In the genomic region with DNA sequence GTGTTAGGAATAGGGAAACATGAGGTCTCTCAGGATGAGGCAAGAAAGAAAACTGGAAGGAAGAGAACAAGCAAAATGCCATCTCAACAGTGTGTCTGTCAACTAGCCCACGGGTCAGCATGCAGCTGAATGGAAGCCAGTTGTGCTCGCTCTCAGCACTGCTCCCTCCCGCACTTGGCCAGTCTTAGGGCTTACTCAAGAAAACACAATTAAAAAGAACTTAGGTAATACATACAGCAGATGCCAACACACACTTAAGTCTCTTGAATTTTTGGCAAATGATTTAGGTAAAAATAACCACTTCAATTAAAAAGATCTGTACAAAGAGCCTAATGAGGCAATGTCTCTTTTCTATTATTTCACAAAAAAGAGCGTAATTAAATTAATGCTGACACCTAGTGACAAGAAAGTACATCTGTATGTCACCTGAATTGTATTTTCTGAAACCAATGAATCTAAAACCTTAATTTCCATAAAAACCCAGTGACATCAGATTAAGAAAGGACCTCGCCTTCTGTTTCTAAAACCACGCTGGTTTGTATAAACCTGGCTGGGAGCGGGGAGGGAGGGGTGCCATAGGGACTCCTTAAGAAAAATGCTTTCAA, we compare ENCODE assay signal across 10 mouse cellular contexts. TPM values are rescaled to one million over a fixed set of nuclear protein-coding genes. Genes with fewer than 3 reads are reported as not detected.
DNase-seq lines count a peak whose midpoint lies in the region; ATAC-seq and TF ChIP-seq lines count a peak whose summit lies in the region.
"Had no signal": no experiment of that assay in that cellular context is flagged by ENCODE, and none has a peak within 500 bp of the region (broad histone marks: within the 10 kb centered on the region; RNA-seq: fewer than 3 reads in every experiment).

No protein-coding gene starts in this region.

- no peak overlapping the region for H3K4me2 ChIP-seq in CH12.LX (ENCODE audit: insufficient read depth, low read depth, poor library complexity, severe bottlenecking)
- H3K4me2 ChIP-seq in liver, embryonic 16.5 days (ENCODE audit: low read depth, low read length), result peak overlapping the region; percentile 85; the same call in 1 of the 2 replicates
- no peak overlapping the region for H3K4me2 ChIP-seq in kidney, embryonic 14.5 days (replicated peaks; ENCODE audit: low read depth, low read length)

- peaks cover 44% of the 10 kb centered on the region for H3K79me2 ChIP-seq in CH12.LX (replicated peaks; ENCODE audit: control insufficient read depth, extremely low read depth, insufficient read depth, poor library complexity, severe bottlenecking)

- WGBS in liver, embryonic 16.5 days (ENCODE audit: insufficient replicate concordance), result 68% methylated on average over 7 of the region's 7 CpGs
- WGBS in kidney, embryonic 14.5 days, result 85% methylated on average over 7 of the region's 7 CpGs
- 73% methylated on average over 7 of the region's 7 CpGs for WGBS in kidney, adult 2 months

- peak in 1 of 2 experiments; percentile 43; a peak in 2 of 4 replicates for TF ChIP-seq CTCF in CH12.LX (conservative IDR thresholded peaks at IDR 0.05 in 1 of 2, IDR thresholded peaks at IDR 0.05 in 1 of 2; ENCODE audit: low read depth in 2 of 2, low read length in 2 of 2)
- TF ChIP-seq CTCF in embryonic fibroblast, embryonic 13.5 days (IDR thresholded peaks at IDR 0.05; ENCODE audit: borderline replicate concordance, insufficient read depth, low read length), result no peak
- no peak for TF ChIP-seq CTCF in kidney, adult 2 months (conservative IDR thresholded peaks at IDR 0.05; ENCODE audit: insufficient read depth, insufficient read length, low read depth, low read length)

- H3K9ac ChIP-seq in CH12.LX (ENCODE audit: insufficient read depth, low read depth), result no peak overlapping the region
- H3K9ac ChIP-seq in liver, embryonic 16.5 days (ENCODE audit: low read depth, low read length), result no peak overlapping the region
- no peak overlapping the region for H3K9ac ChIP-seq in kidney, embryonic 14.5 days (ENCODE audit: low read depth, low read length)
- H3K9ac ChIP-seq: embryonic facial prominence, embryonic 15.5 days had no signal

- no peaks in the 10 kb centered on the region for H3K9me3 ChIP-seq in CH12.LX (replicated peaks; ENCODE audit: low read length)
- H3K9me3 ChIP-seq in liver, embryonic 16.5 days (replicated peaks; ENCODE audit: control insufficient read depth, low read length), result no peaks in the 10 kb centered on the region
- no peaks in the 10 kb centered on the region for H3K9me3 ChIP-seq in kidney, embryonic 14.5 days (ENCODE audit: control insufficient read depth, low read length)
- H3K9me3 ChIP-seq: embryonic facial prominence, embryonic 15.5 days had no signal

- TF ChIP-seq POLR2A in CH12.LX (IDR thresholded peaks at IDR 0.05; ENCODE audit: low read depth, low read length), result no peak
- TF ChIP-seq POLR2A in embryonic fibroblast, embryonic 13.5 days (IDR thresholded peaks at IDR 0.05; ENCODE audit: low read depth, low read length), result no peak
- no peak for TF ChIP-seq POLR2A in kidney, adult 2 months (IDR thresholded peaks at IDR 0.05; ENCODE audit: low read depth, low read length)

- H3K27ac ChIP-seq in CH12.LX (ENCODE audit: insufficient read depth, low read depth), result no peak overlapping the region
- H3K27ac ChIP-seq in embryonic fibroblast, embryonic 13.5 days (ENCODE audit: insufficient read depth, low read length), result no peak overlapping the region
- H3K27ac ChIP-seq in liver, embryonic 16.5 days (ENCODE audit: low read length), result no peak overlapping the region
- no peak overlapping the region for H3K27ac ChIP-seq in kidney, embryonic 14.5 days (ENCODE audit: low read depth, low read length)
- no peak overlapping the region for H3K27ac ChIP-seq in kidney, adult 2 months (ENCODE audit: insufficient read depth, low read depth, low read length)
- H3K27ac ChIP-seq: embryonic facial prominence, embryonic 15.5 days had no signal

- H3K4me1 ChIP-seq in CH12.LX (ENCODE audit: control insufficient read depth in 1 of 2, insufficient read depth in 2 of 2), result peaks cover 3 to 27% of the 10 kb centered on the region in 2 experiments; a peak in 3 of 4 replicates
- peaks cover 5% of the 10 kb centered on the region for H3K4me1 ChIP-seq in embryonic fibroblast, embryonic 13.5 days (ENCODE audit: control insufficient read depth, insufficient read depth, low read length)
- peaks cover 12% of the 10 kb centered on the region for H3K4me1 ChIP-seq in liver, embryonic 16.5 days (ENCODE audit: control insufficient read depth, low read depth, low read length)
- H3K4me1 ChIP-seq in kidney, embryonic 14.5 days (ENCODE audit: control insufficient read depth, insufficient read depth, low read length), result peaks cover 19% of the 10 kb centered on the region
- peaks cover 8% of the 10 kb centered on the region; the same call in 1 of the 2 replicates for H3K4me1 ChIP-seq in kidney, adult 2 months (ENCODE audit: control insufficient read depth, insufficient read depth, low read length)

- H3K27me3 ChIP-seq in CH12.LX (replicated peaks), result no peaks in the 10 kb centered on the region
- no peaks in the 10 kb centered on the region for H3K27me3 ChIP-seq in liver, embryonic 16.5 days (ENCODE audit: control insufficient read depth, insufficient read depth, low read depth, low read length)
- H3K27me3 ChIP-seq in kidney, embryonic 14.5 days (ENCODE audit: control insufficient read depth, insufficient read depth, low read length), result no peaks in the 10 kb centered on the region
- no peaks in the 10 kb centered on the region for H3K27me3 ChIP-seq in kidney, adult 2 months (replicated peaks; ENCODE audit: control insufficient read depth, insufficient read depth, low read length)
- H3K27me3 ChIP-seq: embryonic facial prominence, embryonic 15.5 days had no signal

- no peak overlapping the region for H3K4me3 ChIP-seq in CH12.LX (replicated peaks in 1 of 3; ENCODE audit: low read depth in 2 of 3, low read length in 2 of 3, poor library complexity in 1 of 3)
- H3K4me3 ChIP-seq in embryonic fibroblast, embryonic 13.5 days (ENCODE audit: insufficient read depth, low read length), result 0 out of 2 replicates have a peak overlapping the region, but pooled peaks have one; percentile 2
- H3K4me3 ChIP-seq in liver, embryonic 16.5 days (ENCODE audit: low read depth, low read length), result no peak overlapping the region
- no peak overlapping the region for H3K4me3 ChIP-seq in kidney, embryonic 14.5 days (ENCODE audit: low read length)
- H3K4me3 ChIP-seq in kidney, adult 2 months (ENCODE audit: insufficient read depth, low read depth, low read length), result no peak overlapping the region

- TF ChIP-seq RAD21 in CH12.LX (IDR thresholded peaks at IDR 0.05; ENCODE audit: low read depth, low read length), result peak; percentile 36

- peaks cover 0 to 19% of the 10 kb centered on the region in 2 experiments for H3K36me3 ChIP-seq in CH12.LX (replicated peaks in 1 of 2; ENCODE audit: control insufficient read depth in 1 of 2, insufficient read depth in 1 of 2, low read length in 1 of 2)
- no peaks in the 10 kb centered on the region for H3K36me3 ChIP-seq in liver, embryonic 16.5 days (ENCODE audit: control insufficient read depth, insufficient read depth)
- no peaks in the 10 kb centered on the region for H3K36me3 ChIP-seq in kidney, embryonic 14.5 days (ENCODE audit: control insufficient read depth, insufficient read depth, low read length)
- H3K36me3 ChIP-seq in kidney, adult 2 months (ENCODE audit: control insufficient read depth, insufficient read depth, low read length), result no peaks in the 10 kb centered on the region
- H3K36me3 ChIP-seq: embryonic facial prominence, embryonic 15.5 days had no signal

- no peak for ATAC-seq in liver, embryonic 16.5 days (ENCODE audit: low read depth)
- no peak for ATAC-seq in kidney, embryonic 14.5 days (ENCODE audit: low FRiP score, low TSS enrichment)

- TF ChIP-seq EP300 in CH12.LX (IDR thresholded peaks at IDR 0.05; ENCODE audit: low read length), result no peak

- dilution Hi-C loops in CH12.LX (cut with MboI; ENCODE audit: extremely low pct_ligation_motif_present, extremely low pct_unique_long_range_greater_than_20kb, low sequenced_read_pairs), result no loop called here

- in situ Hi-C loops in CH12.LX (cut with MboI; ENCODE audit: low pct_ligation_motif_present, low pct_unique_long_range_greater_than_20kb, low sequenced_read_pairs), result loop anchor here (25.0 kb wide), 1 partner anchor 202 kb away; no protein-coding TSS in a partner anchor

- DNase-seq in adrenal gland, postnatal 10 days, result peak; percentile 21
- DNase-seq in adrenal gland, adult 2 months, result no peak
- no peak for DNase-seq in CH12.LX (ENCODE audit: extremely low read depth)
- DNase-seq in adrenal gland, adult 18-20 months (ENCODE audit: low spot score in 2 of 2), result no peak
- DNase-seq in kidney, adult 2 months, result no peak
- DNase-seq: thymus, postnatal 14 days had no signal

TF ChIP-seq in CH12.LX, 34 proteins besides CTCF, POLR2A, EP300 and RAD21:
- TF ChIP-seq SMC3 (IDR thresholded peaks at IDR 0.05; ENCODE audit: low read depth, low read length), result peak; percentile 19; the same call in 1 of the 2 replicates
- no peak for TF ChIP-seq POLR2AphosphoS2 (IDR thresholded peaks at IDR 0.05; ENCODE audit: low read depth, low read length)
TF ChIP-seq in CH12.LX: peak in this region for 1.

RNA-seq across cellular contexts. Expression of gene Fbxo28, which starts 2.4 kb away (rescaled TPM):
- 10 to 100 TPM; 28.9 to 33.9 TPM for total RNA-seq in adrenal gland, postnatal 10 days (2021)
- total RNA-seq in adrenal gland, adult 2 months (2021), result 10 to 100 TPM; 32.3 to 51.9 TPM
- polyA plus RNA-seq in adrenal gland, adult 2 months (2012; rRNA removed), result 5.4 and 11.3 TPM in 2 replicates
- total RNA-seq in CH12.LX (2012; rRNA removed) (12.6 and 14.2 TPM in 2 replicates), CH12.LX (2014; rRNA removed) (12.7 and 13.3 TPM in 2 replicates)
- 11.9 and 16.9 TPM in 2 replicates for polyA plus RNA-seq in CH12.LX (2012; ENCODE audit: insufficient read length, low read depth)
- 25.7 and 34.1 TPM in 2 replicates for polyA plus RNA-seq in embryonic fibroblast, embryonic 13.5 days (2011; ENCODE audit: insufficient read length, low read depth, missing spikeins)
- 4.1 and 5.1 TPM in 2 replicates for polyA plus RNA-seq in liver, embryonic 16.5 days (2015; fragmentation: Nextera tagmentation; extraction: Ambion mirVana)
- polyA plus RNA-seq in kidney, embryonic 14.5 days (2014; fragmentation: Nextera tagmentation; extraction: Ambion mirVana), result 20.3 and 27.3 TPM in 2 replicates
- 10 to 100 TPM; 35.2 to 50.7 TPM for total RNA-seq in adrenal gland, adult 18-20 months (2021)
- 9.0 and 11.0 TPM in 2 replicates for polyA plus RNA-seq in kidney, adult 2 months (2012; rRNA removed)

RNA-seq across cellular contexts. Expression of gene Degs1, which starts 56.5 kb away (rescaled TPM):
- 10 to 100 TPM; 81.0 to 81.3 TPM for total RNA-seq in adrenal gland, postnatal 10 days (2021)
- 100 to 1,000 TPM in 1 of 2 experiments, 10 to 100 TPM in 1; 88.3 to 109 TPM for total RNA-seq in adrenal gland, adult 2 months (2021)
- polyA plus RNA-seq in adrenal gland, adult 2 months (2012; rRNA removed), result 41.6 and 50.5 TPM in 2 replicates
- 54.2 and 57.8 TPM in 2 replicates for total RNA-seq in CH12.LX (2012; rRNA removed)
- total RNA-seq in CH12.LX (2014; rRNA removed), result 124 TPM in 2 replicates
- polyA plus RNA-seq in CH12.LX (2012; ENCODE audit: insufficient read length, low read depth), result 89.3 and 117 TPM in 2 replicates
- 210 and 248 TPM in 2 replicates for polyA plus RNA-seq in embryonic fibroblast, embryonic 13.5 days (2011; ENCODE audit: insufficient read length, low read depth, missing spikeins)
- polyA plus RNA-seq in liver, embryonic 16.5 days (2015; fragmentation: Nextera tagmentation; extraction: Ambion mirVana), result 72.2 and 75.1 TPM in 2 replicates
- polyA plus RNA-seq in kidney, embryonic 14.5 days (2014; fragmentation: Nextera tagmentation; extraction: Ambion mirVana), result 103 and 118 TPM in 2 replicates
- 10 to 100 TPM; 77.1 to 82.5 TPM for total RNA-seq in adrenal gland, adult 18-20 months (2021)
- 137 and 158 TPM in 2 replicates for polyA plus RNA-seq in kidney, adult 2 months (2012; rRNA removed)
